Mouse (Mus musculus): ENCODE data around the gene Atcay.

DNA sequence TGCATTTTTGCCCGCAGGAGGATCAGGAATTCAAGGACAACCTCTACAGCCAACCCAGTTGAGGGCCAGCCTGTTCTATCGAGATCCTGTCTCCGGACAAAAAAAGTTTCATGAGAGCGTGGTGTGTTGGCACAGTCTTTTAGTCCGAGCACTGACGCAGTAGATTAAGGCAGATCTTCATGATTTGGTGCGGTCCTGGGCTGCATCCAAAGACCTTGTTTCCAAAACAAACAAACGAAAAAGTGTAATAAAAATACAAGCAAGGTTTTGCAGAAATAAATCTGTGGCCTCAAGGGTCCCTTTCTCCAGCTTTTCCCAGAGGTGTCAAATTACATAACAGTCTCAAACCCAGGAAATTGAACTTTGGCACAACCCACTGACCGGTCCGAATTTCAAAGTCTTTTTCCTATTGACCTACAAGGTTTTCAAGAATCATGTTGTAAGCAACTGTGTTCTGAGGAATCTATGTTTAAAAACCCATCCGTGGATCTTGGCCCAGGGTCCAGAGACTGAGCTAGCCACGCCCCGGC is 54.6 kb downstream of the Atcay start:
- TF ChIP-seq CTCF (IDR thresholded peaks at IDR 0.05; ENCODE audit: borderline replicate concordance, control insufficient read depth, extremely low read depth, insufficient read depth, low read length, poor library complexity) (no peak), POLR2A (IDR thresholded peaks at IDR 0.05; ENCODE audit: control insufficient read depth, extremely low read depth, insufficient read depth, low read length, poor library complexity) (no peak)
